Comparison of ENCODE assay signal across 8 mouse cellular contexts in the genomic region with DNA sequence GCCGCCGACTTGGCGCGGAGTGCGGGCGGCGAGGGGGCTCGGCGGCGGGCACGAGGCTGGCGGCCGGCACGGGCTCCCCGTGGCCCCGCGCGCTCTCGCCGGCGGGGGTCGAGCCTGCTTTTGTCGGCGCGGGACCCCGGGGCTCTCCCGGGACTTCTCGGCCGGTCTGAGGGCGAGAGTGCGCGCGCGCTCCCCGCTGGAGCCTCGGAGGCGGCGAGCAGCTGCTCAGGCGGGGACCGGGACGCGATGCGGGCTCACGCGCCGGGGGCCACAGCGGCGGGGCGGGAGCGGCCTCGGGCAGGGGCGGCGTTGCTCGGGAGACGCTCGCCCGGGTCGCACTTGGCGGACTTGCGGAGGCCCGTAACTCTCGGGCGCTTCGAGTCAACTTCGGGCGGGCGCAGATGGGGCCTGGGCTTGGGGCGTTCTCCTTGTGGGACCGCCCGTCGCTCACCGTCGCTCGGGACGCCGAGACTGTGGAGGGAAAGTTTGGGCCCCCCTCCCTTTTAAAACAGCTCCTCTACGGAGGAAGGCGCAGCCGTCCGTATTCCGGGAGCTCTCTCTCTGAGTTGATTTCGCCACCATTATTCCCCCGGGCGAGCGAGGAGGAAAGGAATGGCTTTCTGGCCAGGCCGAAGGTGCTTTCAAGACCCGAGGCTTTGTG. TPM values are rescaled to one million over a fixed set of nuclear protein-coding genes. Genes with fewer than 3 reads are reported as not detected.
DNase-seq lines count a peak whose midpoint lies in the region; ATAC-seq and TF ChIP-seq lines count a peak whose summit lies in the region.

No protein-coding gene starts in this region.

- peak overlapping the region; percentile 90 for H3K9ac ChIP-seq in CH12.LX (ENCODE audit: insufficient read depth, low read depth)
- H3K9ac ChIP-seq in heart, embryonic 12.5 days: peak overlapping the region; percentile 82
- H3K9ac ChIP-seq in kidney, embryonic 16.5 days (replicated peaks; ENCODE audit: low read length): peak overlapping the region; percentile 87
- H3K9ac ChIP-seq in liver, embryonic 14.5 days (replicated peaks): peak overlapping the region; percentile 97
- peak overlapping the region; percentile 78 for H3K9ac ChIP-seq in neural tube, embryonic 15.5 days (replicated peaks)

- peak overlapping the region; percentile 93 for H3K27ac ChIP-seq in CH12.LX (ENCODE audit: insufficient read depth, low read depth)
- peak overlapping the region; percentile 88 for H3K27ac ChIP-seq in brown adipose tissue, adult 24 weeks (replicated peaks; ENCODE audit: low read depth, low read length)
- H3K27ac ChIP-seq in heart, embryonic 12.5 days (ENCODE audit: poor library complexity, severe bottlenecking): peak overlapping the region; percentile 94
- peak overlapping the region; percentile 97 for H3K27ac ChIP-seq in kidney, embryonic 16.5 days (ENCODE audit: low read length)
- peak overlapping the region; percentile 93 for H3K27ac ChIP-seq in liver, embryonic 14.5 days
- H3K27ac ChIP-seq in neural tube, embryonic 15.5 days (replicated peaks): peak overlapping the region; percentile 95

- H3K9me3 ChIP-seq in CH12.LX (replicated peaks; ENCODE audit: low read length): no peaks in the 10 kb centered on the region
- H3K9me3 ChIP-seq in erythroblast, embryonic 14.5 days (ENCODE audit: control insufficient read depth, low read length): no peaks in the 10 kb centered on the region
- H3K9me3 ChIP-seq in heart, embryonic 12.5 days (replicated peaks): no peaks in the 10 kb centered on the region
- no peaks in the 10 kb centered on the region for H3K9me3 ChIP-seq in kidney, embryonic 16.5 days (ENCODE audit: low read length)
- H3K9me3 ChIP-seq in liver, embryonic 14.5 days (ENCODE audit: control insufficient read depth, low read length): no peaks in the 10 kb centered on the region
- no peaks in the 10 kb centered on the region for H3K9me3 ChIP-seq in neural tube, embryonic 15.5 days (replicated peaks)

- ATAC-seq in heart, embryonic 12.5 days (ENCODE audit: insufficient number of reproducible peaks, low FRiP score): peak; percentile 56
- ATAC-seq in kidney, embryonic 16.5 days (ENCODE audit: low FRiP score, low TSS enrichment): peak; percentile 32
- peak; percentile 53 for ATAC-seq in liver, embryonic 14.5 days (ENCODE audit: insufficient read depth)
- ATAC-seq in neural tube, embryonic 15.5 days (ENCODE audit: low FRiP score): peak; percentile 33

- dilution Hi-C loops in CH12.LX (cut with MboI; ENCODE audit: extremely low pct_ligation_motif_present, extremely low pct_unique_long_range_greater_than_20kb, low sequenced_read_pairs): no loop called here

- DNase-seq in CH12.LX (ENCODE audit: extremely low read depth): peak; percentile 28
- peak in 2 of 3 experiments; percentile 39 to 47 for DNase-seq in liver, embryonic 14.5 days (ENCODE audit: low read depth in 3 of 3, low spot score in 3 of 3)
- peak; percentile 35 for DNase-seq in thymus, postnatal 0 days (ENCODE audit: low spot score)

- TF ChIP-seq CTCF in CH12.LX (conservative IDR thresholded peaks at IDR 0.05 in 1 of 2, IDR thresholded peaks at IDR 0.05 in 1 of 2; ENCODE audit: low read depth in 2 of 2, low read length in 2 of 2): no peak
- TF ChIP-seq CTCF in liver, embryonic 14.5 days (IDR thresholded peaks at IDR 0.05; ENCODE audit: low read depth): no peak

- H3K4me3 ChIP-seq in CH12.LX (replicated peaks in 1 of 3; ENCODE audit: low read depth in 2 of 3, low read length in 2 of 3, poor library complexity in 1 of 3): peak overlapping the region; percentile 82 to 95 (median 88)
- H3K4me3 ChIP-seq in brown adipose tissue, adult 24 weeks (ENCODE audit: insufficient read depth, low read depth, low read length): peak overlapping the region; percentile 98
- peak overlapping the region; percentile 98 for H3K4me3 ChIP-seq in erythroblast, embryonic 14.5 days (replicated peaks)
- peak overlapping the region; percentile 87 for H3K4me3 ChIP-seq in heart, embryonic 12.5 days
- H3K4me3 ChIP-seq in kidney, embryonic 16.5 days (ENCODE audit: low read length): peak overlapping the region; percentile 84
- H3K4me3 ChIP-seq in liver, embryonic 14.5 days (ENCODE audit: insufficient read depth in 1 of 2, low read depth in 2 of 2, low read length in 2 of 2): peak overlapping the region; percentile 96 to 98
- H3K4me3 ChIP-seq in neural tube, embryonic 15.5 days (replicated peaks): peak overlapping the region; percentile 98

- peak overlapping the region; percentile 14; the same call in 1 of the 2 replicates for H3K4me2 ChIP-seq in CH12.LX (ENCODE audit: insufficient read depth, low read depth, poor library complexity, severe bottlenecking)
- H3K4me2 ChIP-seq in heart, embryonic 12.5 days: peak overlapping the region; percentile 95
- H3K4me2 ChIP-seq in kidney, embryonic 16.5 days (replicated peaks; ENCODE audit: low read depth, low read length): peak overlapping the region; percentile 80
- peak overlapping the region; percentile 99 for H3K4me2 ChIP-seq in liver, embryonic 14.5 days (ENCODE audit: low read depth)
- peak overlapping the region; percentile 95 for H3K4me2 ChIP-seq in neural tube, embryonic 15.5 days

- WGBS in heart, embryonic 12.5 days: under 1% methylated on average over 85 of the region's 87 CpGs
- under 1% methylated on average over 57 of the region's 87 CpGs for WGBS in kidney, embryonic 16.5 days
- under 1% methylated on average over 82 of the region's 87 CpGs for WGBS in liver, embryonic 14.5 days (ENCODE audit: insufficient replicate concordance)
- under 1% methylated on average over 81 of the region's 87 CpGs for WGBS in neural tube, embryonic 15.5 days

- no peak for TF ChIP-seq POLR2A in CH12.LX (IDR thresholded peaks at IDR 0.05; ENCODE audit: low read depth, low read length)

- TF ChIP-seq EP300 in CH12.LX (IDR thresholded peaks at IDR 0.05; ENCODE audit: low read length): no peak
- TF ChIP-seq EP300 in liver, embryonic 14.5 days (IDR thresholded peaks at IDR 0.05; ENCODE audit: low read depth): no peak

- TF ChIP-seq RAD21 in CH12.LX (IDR thresholded peaks at IDR 0.05; ENCODE audit: low read depth, low read length): no peak

- peaks cover 4% of the 10 kb centered on the region for H3K27me3 ChIP-seq in CH12.LX (replicated peaks)
- H3K27me3 ChIP-seq in erythroblast, embryonic 14.5 days (ENCODE audit: control insufficient read depth): no peaks in the 10 kb centered on the region
- H3K27me3 ChIP-seq in heart, embryonic 12.5 days (replicated peaks): peaks cover 3% of the 10 kb centered on the region; the same call in 1 of the 2 replicates
- H3K27me3 ChIP-seq in kidney, embryonic 16.5 days (ENCODE audit: insufficient read depth, low read length): no peaks in the 10 kb centered on the region
- no peaks in the 10 kb centered on the region for H3K27me3 ChIP-seq in liver, embryonic 14.5 days (ENCODE audit: control insufficient read depth, insufficient read depth, low read length)
- H3K27me3 ChIP-seq in neural tube, embryonic 15.5 days (replicated peaks): no peaks in the 10 kb centered on the region

- in situ Hi-C loops in CH12.LX (cut with MboI; ENCODE audit: low pct_ligation_motif_present, low pct_unique_long_range_greater_than_20kb, low sequenced_read_pairs): no loop called here

- H3K4me1 ChIP-seq in CH12.LX (ENCODE audit: control insufficient read depth in 1 of 2, insufficient read depth in 2 of 2): peaks cover 5 to 29% of the 10 kb centered on the region in 2 experiments; a peak in 3 of 4 replicates
- peaks cover 4% of the 10 kb centered on the region; the same call in 1 of the 2 replicates for H3K4me1 ChIP-seq in brown adipose tissue, adult 24 weeks (ENCODE audit: control insufficient read depth, insufficient read depth, insufficient read length, low read length)
- H3K4me1 ChIP-seq in erythroblast, embryonic 14.5 days (ENCODE audit: control insufficient read depth): peaks cover 64% of the 10 kb centered on the region
- H3K4me1 ChIP-seq in heart, embryonic 12.5 days (replicated peaks): no peaks in the 10 kb centered on the region
- H3K4me1 ChIP-seq in kidney, embryonic 16.5 days (ENCODE audit: insufficient read depth, low read length): peaks cover 13% of the 10 kb centered on the region
- peaks cover 15 to 18% of the 10 kb centered on the region in 2 experiments for H3K4me1 ChIP-seq in liver, embryonic 14.5 days (replicated peaks; ENCODE audit: control insufficient read depth in 2 of 2, insufficient read depth in 2 of 2, low read length in 1 of 2)
- H3K4me1 ChIP-seq in neural tube, embryonic 15.5 days: peaks cover 14% of the 10 kb centered on the region; the same call in 1 of the 2 replicates

- H3K36me3 ChIP-seq in CH12.LX (replicated peaks in 1 of 2; ENCODE audit: control insufficient read depth in 1 of 2, insufficient read depth in 1 of 2, low read length in 1 of 2): no peaks in the 10 kb centered on the region
- H3K36me3 ChIP-seq in erythroblast, embryonic 14.5 days (ENCODE audit: control insufficient read depth): peaks cover 15% of the 10 kb centered on the region
- H3K36me3 ChIP-seq in heart, embryonic 12.5 days: no peaks in the 10 kb centered on the region
- no peaks in the 10 kb centered on the region for H3K36me3 ChIP-seq in kidney, embryonic 16.5 days (ENCODE audit: insufficient read depth, low read length)
- H3K36me3 ChIP-seq in liver, embryonic 14.5 days (replicated peaks; ENCODE audit: control insufficient read depth, insufficient read depth, low read depth): no peaks in the 10 kb centered on the region
- no peaks in the 10 kb centered on the region for H3K36me3 ChIP-seq in neural tube, embryonic 15.5 days

- peaks cover 44% of the 10 kb centered on the region for H3K79me2 ChIP-seq in CH12.LX (replicated peaks; ENCODE audit: control insufficient read depth, extremely low read depth, insufficient read depth, poor library complexity, severe bottlenecking)

TF ChIP-seq in CH12.LX, 34 proteins besides CTCF, POLR2A, EP300 and RAD21 (continues in another document):
- TF ChIP-seq NRF1 (IDR thresholded peaks at IDR 0.05; ENCODE audit: low read depth, low read length): peak; percentile 37
- peak; percentile 45; the same call in 1 of the 2 replicates for TF ChIP-seq BHLHE40 (IDR thresholded peaks at IDR 0.05; ENCODE audit: low read depth, low read length)
- TF ChIP-seq UBTF (IDR thresholded peaks at IDR 0.05; ENCODE audit: low read depth, low read length): peak; percentile 36; the same call in 1 of the 2 replicates

RNA-seq across cellular contexts. Expression of a gene that starts 0.7 kb away (rescaled TPM):
- total RNA-seq in CH12.LX (2012; rRNA removed) (10.6 and 12.5 TPM in 2 replicates), CH12.LX (2014; rRNA removed) (5.7 and 6.6 TPM in 2 replicates)
- polyA plus RNA-seq in CH12.LX (2012; ENCODE audit: insufficient read length, low read depth): 15.0 and 16.9 TPM in 2 replicates
- 7.3 and 8.7 TPM in 2 replicates for polyA plus RNA-seq in brown adipose tissue, adult 24 weeks (2012; ENCODE audit: insufficient read depth, insufficient read length, missing spikeins)
- polyA plus RNA-seq in erythroblast, embryonic 14.5 days (2012): 1.5 and 1.9 TPM in 2 replicates
- 1.4 and 1.9 TPM in 2 replicates for polyA plus RNA-seq in heart, embryonic 12.5 days (2016; fragmentation: Nextera tagmentation; extraction: Ambion mirVana)
- polyA plus RNA-seq in kidney, embryonic 16.5 days (2015; fragmentation: Nextera tagmentation; extraction: Ambion mirVana): 3.9 and 4.8 TPM in 2 replicates
- 5.5 and 6.2 TPM in 2 replicates for polyA plus RNA-seq in liver, embryonic 14.5 days (2012; rRNA removed)
- polyA plus RNA-seq in liver, embryonic 14.5 days (2014; fragmentation: Nextera tagmentation; extraction: Ambion mirVana): 7.1 and 8.2 TPM in 2 replicates
- 1.4 and 1.7 TPM in 2 replicates for polyA plus RNA-seq in neural tube, embryonic 15.5 days (2015; fragmentation: Nextera tagmentation; extraction: Ambion mirVana)
- polyA plus RNA-seq in thymus, postnatal 0 days (2015; fragmentation: Nextera tagmentation; extraction: Ambion mirVana): 0.68 and 0.75 TPM in 2 replicates

Comparison
In these comparisons a context has a peak if more than half of its experiments do, and no peak if none do; other contexts are left out.
1. Peak in every context shown above with its lines: DNase-seq, ATAC-seq, H3K4me3 ChIP-seq and H3K27ac ChIP-seq.
2. H3K4me2 ChIP-seq: peak in every context shown above with its lines; median percentile 99 in liver, embryonic 14.5 days; 95 in heart, embryonic 12.5 days; 95 in neural tube, embryonic 15.5 days; 80 in kidney, embryonic 16.5 days; 14 in CH12.LX.